ENCODE assay signal across 25 mouse cellular contexts in the genomic region with DNA sequence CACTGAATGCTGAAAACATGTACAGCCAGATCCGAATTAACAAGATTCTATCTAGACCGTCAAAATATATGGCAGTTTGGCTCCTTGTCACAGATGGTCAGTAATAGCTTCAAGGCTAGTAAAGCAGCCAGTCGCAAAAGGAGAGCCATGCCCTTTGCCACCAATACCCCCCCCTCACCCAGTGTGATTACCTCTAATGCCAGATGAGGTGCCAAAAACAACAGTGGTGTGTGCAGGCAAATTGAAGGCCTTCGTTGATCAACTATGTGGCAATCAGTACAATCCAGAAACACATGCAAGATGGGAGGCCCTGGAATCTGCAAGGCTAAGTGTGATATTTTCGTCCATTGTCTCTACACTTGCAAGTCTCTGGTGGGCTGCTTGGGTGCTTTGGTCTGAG.
DNase-seq lines count a peak whose midpoint lies in the region; ATAC-seq lines count a peak whose summit lies in the region.
"Had no signal": no experiment of that assay in that cellular context is flagged by ENCODE, and none has a peak within 500 bp of the region (broad histone marks: within the 10 kb centered on the region; RNA-seq: fewer than 3 reads in every experiment).

No protein-coding gene starts in this region.

- 68% methylated on average over 5 of the region's 5 CpGs for WGBS in heart, embryonic 10.5 days

- intact Hi-C loops in heart, postnatal 10 days (cut with DNase I): no loop called here

- no peaks in the 10 kb centered on the region for H3K36me3 ChIP-seq in heart, embryonic 10.5 days
- H3K36me3 ChIP-seq: embryonic facial prominence, embryonic 12.5 days; kidney, embryonic 15.5 days; liver, embryonic 12.5 days; midbrain, embryonic 13.5 days; neural tube, embryonic 13.5 days had no signal

- no peak for DNase-seq in heart, embryonic 10.5 days (ENCODE audit: low spot score)
- DNase-seq in heart, postnatal 4 days: no peak
- peak; percentile 63 for DNase-seq in fat pad, adult 2 months (ENCODE audit: extremely low read depth, low read depth, low spot score)
- DNase-seq in gonadal fat pad, adult 2 months (ENCODE audit: low read depth): peak; percentile 23
- DNase-seq in heart, postnatal 10 days: peak; percentile 13 to 20
- DNase-seq: adrenal gland, postnatal 14 days; B cell, adult 2 months; cerebellum, adult 11 months; cerebellum, adult 9-10 months; cerebellum, postnatal 36 days; gastrocnemius, adult 2 months; kidney, adult 18-20 months; kidney, postnatal 25 days; left cerebral cortex, postnatal 4 days; liver, postnatal 0 days; lung, postnatal 4 days had no signal

- H3K4me1 ChIP-seq in heart, embryonic 10.5 days: peaks cover 31% of the 10 kb centered on the region
- H3K4me1 ChIP-seq: embryonic facial prominence, embryonic 12.5 days; liver, embryonic 12.5 days had no signal

- no peak for ATAC-seq in megakaryocyte progenitor cell, adult 5-6 weeks (replicated peaks; ENCODE audit: poor library complexity)
- ATAC-seq: activated CD4-positive, CD25-positive, alpha-beta regulatory T cell, adult 4 months; forebrain, embryonic 16.5 days; hindbrain, embryonic 16.5 days; liver, embryonic 12.5 days; liver, postnatal 0 days; midbrain, embryonic 13.5 days had no signal

- peak overlapping the region; percentile 79; the same call in 1 of the 2 replicates for H3K27ac ChIP-seq in heart, embryonic 10.5 days
- H3K27ac ChIP-seq: embryonic facial prominence, embryonic 12.5 days; gastrocnemius, adult 2 months; kidney, embryonic 15.5 days; liver, embryonic 12.5 days; midbrain, embryonic 13.5 days; neural tube, embryonic 13.5 days had no signal

- H3K27me3 ChIP-seq in heart, embryonic 10.5 days (ENCODE audit: insufficient read depth, poor library complexity, severe bottlenecking): no peaks in the 10 kb centered on the region
- H3K27me3 ChIP-seq: embryonic facial prominence, embryonic 12.5 days; kidney, embryonic 15.5 days; liver, embryonic 12.5 days; midbrain, embryonic 13.5 days; neural tube, embryonic 13.5 days had no signal

- H3K4me3 ChIP-seq in heart, embryonic 10.5 days: no peak overlapping the region
- H3K4me3 ChIP-seq: embryonic facial prominence, embryonic 12.5 days; gastrocnemius, adult 2 months; kidney, embryonic 15.5 days; liver, embryonic 12.5 days; midbrain, embryonic 13.5 days; neural tube, embryonic 13.5 days had no signal

- no peaks in the 10 kb centered on the region for H3K9me3 ChIP-seq in heart, embryonic 10.5 days
- H3K9me3 ChIP-seq: embryonic facial prominence, embryonic 12.5 days; kidney, embryonic 15.5 days; liver, embryonic 12.5 days; midbrain, embryonic 13.5 days; neural tube, embryonic 13.5 days had no signal

Comparison
In these comparisons a context has a peak if more than half of its experiments do, and no peak if none do; other contexts are left out.
1. DNase-seq: peak in fat pad, adult 2 months (single experiment), gonadal fat pad, adult 2 months (single experiment) and heart, postnatal 10 days (2 of 2); none in heart, embryonic 10.5 days (single experiment) and heart, postnatal 4 days (single experiment).